Mouse (Mus musculus) heart, embryonic 15.5 days (tissue): ENCODE measurements around the gene Pheta2. TPM values are rescaled to one million over a fixed set of nuclear protein-coding genes. Genes with fewer than 3 reads are reported as not detected.

ENCODE experiments used
- ATAC-seq: fragments of 200-750 bp; cut with Nextera tagmentation; replicated peaks from 2 replicates; pipeline ENCODE4 v1.8.0; 2017; ENCODE audit warnings: low read depth, moderate TSS enrichment; ENCODE audit not compliant: insufficient number of reproducible peaks, insufficient read depth, low FRiP score
- H3K27ac ChIP-seq: fragments of 300-500 bp; sonication (generic); 2 replicates; pipeline ENCODE4 v1.5.1; 2015; ENCODE audit warnings: mild to moderate bottlenecking, inconsistent platforms
- H3K27me3 ChIP-seq: fragments of 300-500 bp; sonication (generic); 2 replicates; pipeline ENCODE4 v1.6.1; 2015; ENCODE audit warnings: inconsistent platforms
- H3K36me3 ChIP-seq: fragments of 300-500 bp; sonication (generic); 2 replicates; pipeline ENCODE4 v1.6.1; 2015; ENCODE audit warnings: mild to moderate bottlenecking, inconsistent platforms
- H3K4me1 ChIP-seq: fragments of 300-500 bp; sonication (generic); replicated peaks from 2 replicates; pipeline ENCODE4 v1.6.1; 2015; ENCODE audit warnings: inconsistent platforms
- H3K4me2 ChIP-seq: fragments of 300-500 bp; sonication (generic); 2 replicates; pipeline ENCODE4 v1.6.1; 2015; ENCODE audit warnings: inconsistent platforms, mild to moderate bottlenecking, moderate library complexity
- H3K4me3 ChIP-seq: fragments of 300-500 bp; sonication (generic); 2 replicates; pipeline ENCODE4 v1.5.1; 2015; ENCODE audit warnings: mild to moderate bottlenecking, inconsistent platforms
- H3K9ac ChIP-seq: fragments of 300-500 bp; sonication (generic); 2 replicates; pipeline ENCODE4 v1.6.1; 2015; ENCODE audit warnings: mild to moderate bottlenecking, inconsistent platforms
- H3K9me3 ChIP-seq: fragments of 300-500 bp; sonication (generic); replicated peaks from 2 replicates; pipeline ENCODE4 v1.6.1; 2016; ENCODE audit warnings: inconsistent platforms
- WGBS: fragments of 180-500 bp; shearing (Covaris S2); methylation state at CpG from one replicate; pipeline ENCODE4 v1.1.7; 2015; ENCODE audit warnings: mixed read lengths; 5-methylcytosine and 5-hydroxymethylcytosine counted together
- polyA plus RNA-seq: library from polyadenylated mRNA; unstranded; fragments of >200 nt; fragmentation: Nextera tagmentation; extraction: Ambion mirVana; gene quantifications from 2 replicates; pipeline ENCODE4 v1.2.1, GENCODE M21; 2015

The Pheta2 gene
- polyA plus RNA-seq, 1 experiment from 2014 or later, result 6.3 TPM

- Histone ChIP-seq H3K9me3 (no peaks in the 10 kb centered on the region), H3K27me3 (no peaks in the 10 kb centered on the region)
- WGBS, result 52% methylated on average over 2 of the region's 2 CpGs
Observed at GRCm38 (mm10) chr15:82325382-82325781, 13.4 kb upstream of the Pheta2 start.

GRCm38 (mm10) chr15:82335194-82335593, 3.5 kb upstream of the Pheta2 start:
- WGBS, result 91% methylated on average over 4 of the region's 4 CpGs
- H3K4me1 ChIP-seq, result peaks cover 16% of the 10 kb centered on the region
- H3K4me3 ChIP-seq, result no peak overlapping the region
- no peak overlapping the region for H3K27ac ChIP-seq
- H3K9me3 ChIP-seq, result no peaks in the 10 kb centered on the region
- H3K9ac ChIP-seq, result no peak overlapping the region
- H3K4me2 ChIP-seq, result no peak overlapping the region
- no peak for ATAC-seq
- peaks cover 34% of the 10 kb centered on the region; the same call in 1 of the 2 replicates for H3K36me3 ChIP-seq
- no peaks in the 10 kb centered on the region for H3K27me3 ChIP-seq

More at GRCm38 (mm10) chr15:82325382-82325781, 13.4 kb upstream of the Pheta2 start:
- Histone ChIP-seq H3K4me3 (no peak overlapping the region), H3K36me3 (peaks cover 8% of the 10 kb centered on the region; the same call in 1 of the 2 replicates), H3K4me1 (no peaks in the 10 kb centered on the region), H3K27ac (no peak overlapping the region), H3K4me2 (no peak overlapping the region), H3K9ac (no peak overlapping the region)
- ATAC-seq, result no peak

GRCm38 (mm10) chr15:82336629-82337028, 2.1 kb upstream of the Pheta2 start:
- Histone ChIP-seq H3K9ac (no peak overlapping the region), H3K9me3 (no peaks in the 10 kb centered on the region), H3K27me3 (no peaks in the 10 kb centered on the region), H3K4me3 (no peak overlapping the region), H3K4me2 (no peak overlapping the region), H3K27ac (no peak overlapping the region), H3K4me1 (peaks cover 28% of the 10 kb centered on the region), H3K36me3 (peaks cover 29% of the 10 kb centered on the region; the same call in 1 of the 2 replicates)
- 87% methylated on average over 12 of the region's 12 CpGs for WGBS
- no peak for ATAC-seq

- no peaks in the 10 kb centered on the region for H3K27me3 ChIP-seq
- peaks cover 35% of the 10 kb centered on the region for H3K4me1 ChIP-seq
- H3K36me3 ChIP-seq, result peaks cover 26% of the 10 kb centered on the region; the same call in 1 of the 2 replicates
- WGBS, result 15% methylated on average over 4 of the region's 4 CpGs
- peak overlapping the region; percentile 74 for H3K4me2 ChIP-seq
- H3K9ac ChIP-seq, result peak overlapping the region; percentile 62
- no peaks in the 10 kb centered on the region for H3K9me3 ChIP-seq
- ATAC-seq, result no peak
- peak overlapping the region; percentile 65 for H3K4me3 ChIP-seq
- peak overlapping the region; percentile 66 for H3K27ac ChIP-seq
Observed at GRCm38 (mm10) chr15:82337875-82338274, 867 bp upstream of the Pheta2 start.

GRCm38 (mm10) chr15:82339150-82339549, 408 bp downstream of the Pheta2 start:
- peak overlapping the region; percentile 66 for H3K27ac ChIP-seq
- H3K9ac ChIP-seq, result peak overlapping the region; percentile 62
- H3K4me3 ChIP-seq, result peak overlapping the region; percentile 65
- no peaks in the 10 kb centered on the region for H3K27me3 ChIP-seq
- H3K4me2 ChIP-seq, result peak overlapping the region; percentile 74
- H3K36me3 ChIP-seq, result peaks cover 23% of the 10 kb centered on the region; the same call in 1 of the 2 replicates
- WGBS, result 64% methylated on average over 10 of the region's 10 CpGs
- H3K9me3 ChIP-seq, result no peaks in the 10 kb centered on the region
- peaks cover 35% of the 10 kb centered on the region for H3K4me1 ChIP-seq
- no peak for ATAC-seq

GRCm38 (mm10) chr15:82339634-82340254, 1.0 kb downstream of the Pheta2 start:
- Histone ChIP-seq H3K9me3 (no peaks in the 10 kb centered on the region), H3K27me3 (no peaks in the 10 kb centered on the region), H3K27ac (peak overlapping the region; percentile 79), H3K36me3 (peaks cover 18% of the 10 kb centered on the region; the same call in 1 of the 2 replicates), H3K9ac (no peak overlapping the region), H3K4me1 (peaks cover 35% of the 10 kb centered on the region), H3K4me3 (no peak overlapping the region), H3K4me2 (peak overlapping the region; percentile 74; the same call in 1 of the 2 replicates)
- no peak for ATAC-seq
- WGBS, result 68% methylated on average over 8 of the region's 8 CpGs

- WGBS, result 36% methylated on average over 21 of the region's 21 CpGs
- Histone ChIP-seq H3K4me2 (peak overlapping the region; percentile 84), H3K4me1 (peaks cover 35% of the 10 kb centered on the region), H3K9ac (peak overlapping the region; percentile 66), H3K36me3 (peaks cover 10% of the 10 kb centered on the region; the same call in 1 of the 2 replicates), H3K4me3 (peak overlapping the region; percentile 55), H3K27ac (peak overlapping the region; percentile 79), H3K9me3 (no peaks in the 10 kb centered on the region), H3K27me3 (no peaks in the 10 kb centered on the region)
- ATAC-seq, result no peak
Observed at GRCm38 (mm10) chr15:82340414-82341035, 1.8 kb downstream of the Pheta2 start.

- peak overlapping the region; percentile 79 for H3K27ac ChIP-seq
- peak overlapping the region; percentile 55 for H3K4me3 ChIP-seq
- WGBS, result 2% methylated on average over 40 of the region's 40 CpGs
- H3K36me3 ChIP-seq, result peaks cover 4% of the 10 kb centered on the region; the same call in 1 of the 2 replicates
- peak overlapping the region; percentile 84 for H3K4me2 ChIP-seq
- H3K4me1 ChIP-seq, result peaks cover 35% of the 10 kb centered on the region
- H3K27me3 ChIP-seq, result no peaks in the 10 kb centered on the region
- ATAC-seq, result peak; percentile 7; the same call in 1 of the 2 replicates
- no peaks in the 10 kb centered on the region for H3K9me3 ChIP-seq
- H3K9ac ChIP-seq, result peak overlapping the region; percentile 66
Observed at GRCm38 (mm10) chr15:82341036-82341501, 2.3 kb downstream of the Pheta2 start.

- WGBS, result 34% methylated on average over 15 of the region's 15 CpGs
- Histone ChIP-seq H3K27me3 (no peaks in the 10 kb centered on the region), H3K36me3 (no peaks in the 10 kb centered on the region), H3K4me3 (peak overlapping the region; percentile 55), H3K4me1 (peaks cover 38% of the 10 kb centered on the region), H3K9me3 (no peaks in the 10 kb centered on the region), H3K4me2 (peak overlapping the region; percentile 84), H3K27ac (peak overlapping the region; percentile 79), H3K9ac (peak overlapping the region; percentile 66)
- ATAC-seq, result no peak
Observed at GRCm38 (mm10) chr15:82341675-82342542, 3.2 kb downstream of the Pheta2 start.

- Histone ChIP-seq H3K36me3 (no peaks in the 10 kb centered on the region), H3K9ac (no peak overlapping the region), H3K27me3 (no peaks in the 10 kb centered on the region), H3K9me3 (no peaks in the 10 kb centered on the region), H3K4me1 (peaks cover 40% of the 10 kb centered on the region), H3K4me2 (peak overlapping the region; percentile 84; the same call in 1 of the 2 replicates), H3K27ac (peak overlapping the region; percentile 79; the same call in 1 of the 2 replicates), H3K4me3 (no peak overlapping the region)
- WGBS, result 71% methylated on average over 5 of the region's 5 CpGs
- no peak for ATAC-seq
Observed at GRCm38 (mm10) chr15:82342543-82342935, 3.8 kb downstream of the Pheta2 start.
